Mouse (Mus musculus) forebrain, embryonic 15.5 days (tissue): ENCODE results near the gene Pbp2. TPM values are rescaled to one million over a fixed set of nuclear protein-coding genes. Genes with fewer than 3 reads are reported as not detected.

Experiments used
- ATAC-seq: fragments of 200-750 bp; cut with Nextera tagmentation; replicated peaks from 2 replicates; pipeline ENCODE4 v1.8.0; 2017; ENCODE audit warnings: mild to moderate bottlenecking, moderate TSS enrichment, moderate library complexity
- H3K27ac ChIP-seq: fragments of 300-500 bp; sonication (generic); replicated peaks from 2 replicates; pipeline ENCODE4 v1.5.1; 2015; ENCODE audit warnings: mild to moderate bottlenecking, inconsistent platforms
- H3K27me3 ChIP-seq: fragments of 300-500 bp; sonication (generic); 2 replicates; pipeline ENCODE4 v1.6.1; 2015; ENCODE audit warnings: inconsistent platforms
- H3K36me3 ChIP-seq: fragments of 300-500 bp; sonication (generic); 2 replicates; pipeline ENCODE4 v1.6.1; 2015; ENCODE audit warnings: mild to moderate bottlenecking, inconsistent platforms
- H3K4me1 ChIP-seq: fragments of 300-500 bp; sonication (generic); 2 replicates; pipeline ENCODE4 v1.6.1; 2015; ENCODE audit warnings: inconsistent platforms
- H3K4me2 ChIP-seq: fragments of 300-500 bp; sonication (generic); replicated peaks from 2 replicates; pipeline ENCODE4 v1.6.1; 2015; ENCODE audit warnings: mild to moderate bottlenecking, inconsistent platforms
- H3K4me3 ChIP-seq: fragments of 300-500 bp; sonication (generic); 2 replicates; pipeline ENCODE4 v1.5.1; 2015; ENCODE audit warnings: mild to moderate bottlenecking, inconsistent platforms
- H3K9ac ChIP-seq: fragments of 300-500 bp; sonication (generic); replicated peaks from 2 replicates; pipeline ENCODE4 v1.6.1; 2015; ENCODE audit warnings: mild to moderate bottlenecking, inconsistent platforms
- H3K9me3 ChIP-seq: fragments of 300-500 bp; sonication (generic); 2 replicates; pipeline ENCODE4 v1.6.1; 2016; ENCODE audit warnings: inconsistent platforms
- WGBS: fragments of 180-500 bp; shearing (Covaris S2); methylation state at CpG from one replicate; pipeline ENCODE4 v1.1.7; 2015; ENCODE audit warnings: mixed read lengths; 5-methylcytosine and 5-hydroxymethylcytosine counted together
- polyA plus RNA-seq: library from polyadenylated mRNA; unstranded; fragments of >200 nt; fragmentation: Nextera tagmentation; extraction: Ambion mirVana; gene quantifications from 2 replicates; pipeline ENCODE4 v1.2.1, GENCODE M21; 2015

The Pbp2 gene
- not detected in 2 replicates for polyA plus RNA-seq

GRCm38 (mm10) chr6:135310305-135310704, at the start of gene Pbp2:
Pbp2 (minus strand) TSS chr6:135310405.
- no peaks in the 10 kb centered on the region for H3K9me3 ChIP-seq
- 97% methylated on average over 9 of the region's 9 CpGs for WGBS
- H3K9ac ChIP-seq = no peak within 1 kb of the TSS
- H3K36me3 ChIP-seq = no peaks in the 10 kb centered on the region
- H3K4me2 ChIP-seq = no peak within 1 kb of the TSS
- H3K27ac ChIP-seq = no peak within 1 kb of the TSS
- H3K4me1 ChIP-seq = no peaks in the 10 kb centered on the region
- ATAC-seq = no peak
- no peak within 1 kb of the TSS for H3K4me3 ChIP-seq
- H3K27me3 ChIP-seq = no peaks in the 10 kb centered on the region

GRCm38 (mm10) chr6:135354953-135355352, 44.7 kb upstream of the Pbp2 start:
- no peaks in the 10 kb centered on the region for H3K36me3 ChIP-seq
- no peak overlapping the region for H3K4me2 ChIP-seq
- ATAC-seq = no peak
- no peak overlapping the region for H3K27ac ChIP-seq
- no peaks in the 10 kb centered on the region for H3K27me3 ChIP-seq
- peaks cover 17% of the 10 kb centered on the region for H3K4me1 ChIP-seq
- H3K9ac ChIP-seq = no peak overlapping the region
- H3K9me3 ChIP-seq = no peaks in the 10 kb centered on the region
- WGBS = 91% methylated on average over 4 of the region's 4 CpGs
- no peak overlapping the region for H3K4me3 ChIP-seq

DNA sequence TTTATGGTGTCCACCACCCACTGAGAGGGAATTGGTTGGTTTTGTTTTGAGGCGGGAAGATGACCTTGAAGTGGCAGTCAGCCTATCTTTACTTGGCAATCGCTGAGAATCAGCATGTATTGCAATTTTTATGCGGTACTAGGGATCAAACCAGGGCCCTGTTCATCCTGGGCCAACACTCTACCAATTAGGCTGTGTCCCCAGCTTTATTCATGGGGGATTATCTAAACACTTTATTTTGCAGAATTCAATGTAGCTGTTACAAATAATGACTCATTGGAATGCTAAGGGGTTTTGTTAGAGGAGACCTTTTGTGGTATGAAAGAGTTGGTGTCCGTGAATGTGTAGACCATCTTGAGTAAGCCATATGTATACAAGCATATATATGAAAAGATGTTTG, 42.3 kb upstream of the Pbp2 start:
- 0 out of 2 replicates have a peak, but pooled peaks have one; percentile 37 for ATAC-seq
- H3K27ac ChIP-seq = no peak overlapping the region
- H3K27me3 ChIP-seq = no peaks in the 10 kb centered on the region
- no peak overlapping the region for H3K9ac ChIP-seq
- WGBS = 14% methylated on average over 4 of the region's 4 CpGs
- peaks cover 17% of the 10 kb centered on the region for H3K4me1 ChIP-seq
- H3K9me3 ChIP-seq = no peaks in the 10 kb centered on the region
- H3K4me3 ChIP-seq = no peak overlapping the region
- H3K36me3 ChIP-seq = no peaks in the 10 kb centered on the region
- H3K4me2 ChIP-seq = no peak overlapping the region

- H3K4me1 ChIP-seq = peaks cover 17% of the 10 kb centered on the region
- H3K4me2 ChIP-seq = no peak overlapping the region
- H3K27me3 ChIP-seq = no peaks in the 10 kb centered on the region
- no peak overlapping the region for H3K9ac ChIP-seq
- peak; percentile 63 for ATAC-seq
- WGBS = 55% methylated on average over 8 of the region's 8 CpGs
- no peaks in the 10 kb centered on the region for H3K36me3 ChIP-seq
- peak overlapping the region; percentile 11; the same call in 1 of the 2 replicates for H3K27ac ChIP-seq
- no peaks in the 10 kb centered on the region for H3K9me3 ChIP-seq
- no peak overlapping the region for H3K4me3 ChIP-seq
Measured at GRCm38 (mm10) chr6:135351638-135352302, 41.6 kb upstream of the Pbp2 start.

DNA sequence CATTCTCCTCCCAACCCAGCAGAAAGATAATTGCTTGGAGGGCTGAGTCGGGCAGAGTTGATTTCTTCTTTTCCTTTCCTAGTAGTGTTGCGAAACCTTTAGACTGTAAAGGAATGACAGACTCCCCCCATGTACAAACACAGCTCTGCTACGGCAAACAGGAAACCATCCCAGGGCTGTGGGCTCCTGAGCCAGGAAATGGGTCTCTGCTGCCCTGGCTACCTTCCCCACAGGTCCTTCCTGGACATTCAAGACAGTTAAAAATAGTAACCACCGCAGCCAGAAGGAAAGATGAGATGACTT, 30.8 kb upstream of the Pbp2 start:
- H3K36me3 ChIP-seq = no peaks in the 10 kb centered on the region
- no peak overlapping the region for H3K9ac ChIP-seq
- H3K27ac ChIP-seq = no peak overlapping the region
- H3K4me1 ChIP-seq = no peaks in the 10 kb centered on the region
- WGBS = 87% methylated on average over 4 of the region's 4 CpGs
- no peaks in the 10 kb centered on the region for H3K9me3 ChIP-seq
- no peak for ATAC-seq
- no peaks in the 10 kb centered on the region for H3K27me3 ChIP-seq
- no peak overlapping the region for H3K4me2 ChIP-seq
- no peak overlapping the region for H3K4me3 ChIP-seq

DNA sequence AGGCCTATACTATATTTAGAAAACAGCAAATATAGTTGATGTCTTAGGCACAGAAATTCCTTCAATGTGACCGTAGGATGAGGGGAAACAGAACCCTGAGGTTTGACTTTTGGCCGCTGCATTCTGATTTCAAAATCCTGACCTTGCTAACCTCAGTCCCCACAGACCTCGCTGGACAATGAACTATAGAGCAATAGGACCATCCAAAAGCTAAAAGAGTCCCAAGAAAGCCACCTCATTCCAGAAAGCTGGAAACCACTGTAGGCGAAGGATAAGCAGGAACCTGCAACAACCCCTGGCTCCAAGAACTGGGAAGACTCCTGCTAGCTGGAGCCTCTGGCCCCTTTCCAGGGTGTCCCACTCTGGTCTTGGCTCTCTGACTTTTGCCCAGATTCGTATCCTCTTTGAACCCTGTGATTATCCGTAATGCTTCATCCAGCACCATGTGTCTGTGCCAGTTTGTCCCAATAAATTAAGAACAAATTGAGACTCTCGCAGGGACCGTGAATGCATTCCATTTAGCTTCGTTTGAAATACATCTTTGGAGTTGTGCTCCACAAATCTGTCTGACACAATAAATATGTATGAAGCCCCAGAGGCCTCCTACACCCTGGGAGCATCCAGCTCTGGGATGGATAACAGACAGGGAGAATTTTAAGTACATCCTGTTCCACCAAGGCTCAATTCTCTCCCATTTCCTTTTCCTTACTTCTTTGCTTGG, 30.3 kb upstream of the Pbp2 start:
- H3K4me2 ChIP-seq = no peak overlapping the region
- H3K9me3 ChIP-seq = no peaks in the 10 kb centered on the region
- no peaks in the 10 kb centered on the region for H3K36me3 ChIP-seq
- H3K27me3 ChIP-seq = no peaks in the 10 kb centered on the region
- no peak overlapping the region for H3K9ac ChIP-seq
- no peak overlapping the region for H3K27ac ChIP-seq
- no peaks in the 10 kb centered on the region for H3K4me1 ChIP-seq
- ATAC-seq = no peak
- H3K4me3 ChIP-seq = no peak overlapping the region
- 76% methylated on average over 9 of the region's 9 CpGs for WGBS

DNA sequence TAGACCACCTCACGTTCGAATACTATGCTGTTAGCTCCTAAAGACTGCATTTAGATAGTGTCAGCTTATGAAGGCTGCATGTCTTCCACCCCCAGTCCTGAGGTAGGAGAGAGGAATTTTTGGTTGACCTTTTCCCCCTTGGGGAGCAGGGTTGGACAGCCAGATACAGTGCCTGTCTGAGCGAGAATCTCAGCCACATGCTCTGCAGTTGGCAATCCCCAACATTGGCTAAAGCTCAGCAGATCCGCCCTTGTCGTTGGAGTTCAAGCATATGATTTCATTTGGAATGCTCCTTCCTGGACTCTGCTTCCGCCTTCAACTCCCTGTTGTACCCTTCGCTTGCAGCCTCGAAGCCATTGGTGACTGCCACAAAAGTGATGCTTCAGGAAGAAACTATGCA, 26.2 kb upstream of the Pbp2 start:
- no peaks in the 10 kb centered on the region for H3K27me3 ChIP-seq
- H3K4me1 ChIP-seq = peaks cover 14% of the 10 kb centered on the region
- no peak overlapping the region for H3K9ac ChIP-seq
- no peak overlapping the region for H3K27ac ChIP-seq
- no peak for ATAC-seq
- 93% methylated on average over 8 of the region's 8 CpGs for whole genome bisulfite sequencing
- H3K9me3 ChIP-seq = no peaks in the 10 kb centered on the region
- no peak overlapping the region for H3K4me3 ChIP-seq
- H3K4me2 ChIP-seq = no peak overlapping the region
- H3K36me3 ChIP-seq = no peaks in the 10 kb centered on the region

DNA sequence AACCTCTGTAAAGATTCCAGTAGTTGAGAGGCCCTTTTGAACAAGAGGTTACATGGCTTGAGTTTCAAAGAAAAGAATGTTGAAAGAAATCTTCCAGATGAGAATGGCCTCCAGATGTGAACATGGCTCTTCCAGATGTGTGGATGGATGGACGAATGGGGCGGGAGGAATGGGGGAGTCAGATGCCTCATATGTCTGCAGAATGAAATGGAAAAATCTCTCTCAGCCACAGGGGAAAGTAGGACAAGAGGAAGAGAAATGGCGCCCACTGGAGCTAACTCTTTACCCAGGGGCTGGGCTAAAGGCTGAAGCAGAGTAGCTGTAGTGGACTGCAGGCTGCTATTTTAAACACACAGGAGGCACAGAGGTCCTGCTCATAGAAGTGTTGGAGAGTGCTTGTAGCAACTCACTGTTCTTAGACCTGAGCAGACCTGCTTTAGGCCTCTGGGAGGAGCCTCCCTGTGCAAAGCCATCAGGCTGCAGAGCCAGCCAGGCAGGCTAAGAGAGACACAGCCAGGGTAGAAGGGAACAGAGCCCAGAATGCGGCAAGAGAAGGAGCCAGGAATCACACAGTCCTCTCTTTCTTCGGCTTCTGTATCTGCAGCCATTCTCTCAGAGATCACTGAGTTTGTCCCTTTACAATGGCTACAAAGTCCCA, 23.9 kb upstream of the Pbp2 start:
- H3K9ac ChIP-seq = no peak overlapping the region
- no peak overlapping the region for H3K4me3 ChIP-seq
- ATAC-seq = no peak
- no peaks in the 10 kb centered on the region for H3K9me3 ChIP-seq
- no peak overlapping the region for H3K27ac ChIP-seq
- H3K4me2 ChIP-seq = no peak overlapping the region
- 73% methylated on average over 5 of the region's 5 CpGs for WGBS
- H3K27me3 ChIP-seq = no peaks in the 10 kb centered on the region
- H3K4me1 ChIP-seq = peaks cover 14% of the 10 kb centered on the region
- no peaks in the 10 kb centered on the region for H3K36me3 ChIP-seq

DNA sequence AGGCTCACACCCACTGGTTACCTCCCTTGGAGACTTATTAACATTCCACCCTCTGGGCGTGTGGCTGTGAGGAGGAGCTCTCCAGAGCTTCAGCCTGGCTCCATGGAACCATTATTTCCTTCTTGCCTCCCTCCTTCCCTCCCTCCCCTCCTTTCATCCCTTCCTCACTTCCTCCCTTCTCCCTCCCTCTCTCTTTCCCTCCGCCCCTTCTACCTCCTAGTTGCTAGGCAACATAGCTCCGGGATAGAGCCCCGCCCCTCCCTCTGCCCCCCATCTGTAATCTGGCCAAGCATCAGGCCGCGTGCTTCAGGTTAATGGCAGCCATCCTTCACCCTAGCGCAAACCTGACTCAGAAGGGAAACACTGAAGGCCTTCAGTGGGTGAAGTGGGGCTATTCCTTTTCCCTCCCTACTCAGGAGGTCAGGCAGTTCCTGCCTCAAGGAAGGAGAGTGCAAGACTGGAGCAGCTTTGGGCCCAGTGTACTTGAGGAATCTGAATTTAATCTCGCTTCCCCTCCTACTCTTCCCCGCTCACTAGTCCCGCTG, 22.6 kb upstream of the Pbp2 start:
- Histone ChIP-seq H3K4me3 (no peak overlapping the region), H3K27me3 (no peaks in the 10 kb centered on the region), H3K9me3 (no peaks in the 10 kb centered on the region), H3K27ac (0 out of 2 replicates have a peak overlapping the region, but pooled peaks have one; percentile 6), H3K9ac (no peak overlapping the region), H3K4me1 (peaks cover 14% of the 10 kb centered on the region), H3K4me2 (0 out of 2 replicates have a peak overlapping the region, but pooled peaks have one; percentile 9), H3K36me3 (no peaks in the 10 kb centered on the region)
- WGBS = 16% methylated on average over 10 of the region's 10 CpGs
- peak; percentile 49; the same call in 1 of the 2 replicates for ATAC-seq

GRCm38 (mm10) chr6:135331916-135332315, 21.7 kb upstream of the Pbp2 start:
- no peaks in the 10 kb centered on the region for H3K36me3 ChIP-seq
- no peak overlapping the region for H3K9ac ChIP-seq
- no peak overlapping the region for H3K27ac ChIP-seq
- ATAC-seq = no peak; the same call in 1 of the 2 replicates
- peaks cover 14% of the 10 kb centered on the region for H3K4me1 ChIP-seq
- H3K9me3 ChIP-seq = no peaks in the 10 kb centered on the region
- H3K27me3 ChIP-seq = no peaks in the 10 kb centered on the region
- no peak overlapping the region for H3K4me3 ChIP-seq
- 74% methylated on average over 4 of the region's 4 CpGs for WGBS
- H3K4me2 ChIP-seq = no peak overlapping the region

- no peak for ATAC-seq
- 89% methylated on average over 7 of the region's 7 CpGs for WGBS
- Histone ChIP-seq H3K27ac (no peak overlapping the region), H3K4me3 (no peak overlapping the region), H3K9me3 (no peaks in the 10 kb centered on the region), H3K27me3 (no peaks in the 10 kb centered on the region), H3K36me3 (no peaks in the 10 kb centered on the region), H3K9ac (no peak overlapping the region), H3K4me2 (no peak overlapping the region), H3K4me1 (peaks cover 7% of the 10 kb centered on the region)
Measured at GRCm38 (mm10) chr6:135326847-135327246, 16.6 kb upstream of the Pbp2 start.

- H3K4me3 ChIP-seq = no peak overlapping the region
- ATAC-seq = no peak
- no peaks in the 10 kb centered on the region for H3K9me3 ChIP-seq
- no peaks in the 10 kb centered on the region for H3K27me3 ChIP-seq
- WGBS = 84% methylated on average over 9 of the region's 9 CpGs
- peaks cover 11% of the 10 kb centered on the region for H3K4me1 ChIP-seq
- no peak overlapping the region for H3K27ac ChIP-seq
- H3K4me2 ChIP-seq = no peak overlapping the region
- H3K36me3 ChIP-seq = no peaks in the 10 kb centered on the region
- H3K9ac ChIP-seq = no peak overlapping the region
Measured at GRCm38 (mm10) chr6:135324686-135325300, 14.6 kb upstream of the Pbp2 start.
